Mouse (Mus musculus) bone marrow macrophage, adult 2 months (primary cell): ENCODE data around the gene AU018091.

Source experiments
- CTCF ChIP-seq: IDR thresholded peaks from 2 replicates; pipeline ENCODE4 v1.5.1; 2012; ENCODE audit warnings: low read depth, mild to moderate bottlenecking, low read length, moderate library complexity
- POLR2A ChIP-seq: IDR thresholded peaks from 2 replicates; pipeline ENCODE4 v1.6.1; 2012; ENCODE audit warnings: mild to moderate bottlenecking, low read depth, low read length, borderline replicate concordance

GRCm38 (mm10) chr7:3201134-3201705 lies 32.2 kb upstream of the AU018091 start:
- TF ChIP-seq CTCF (no peak), POLR2A (no peak)
